Mouse (Mus musculus): Measurements from ENCODE around the gene Chpf.

The Chpf gene

DNA sequence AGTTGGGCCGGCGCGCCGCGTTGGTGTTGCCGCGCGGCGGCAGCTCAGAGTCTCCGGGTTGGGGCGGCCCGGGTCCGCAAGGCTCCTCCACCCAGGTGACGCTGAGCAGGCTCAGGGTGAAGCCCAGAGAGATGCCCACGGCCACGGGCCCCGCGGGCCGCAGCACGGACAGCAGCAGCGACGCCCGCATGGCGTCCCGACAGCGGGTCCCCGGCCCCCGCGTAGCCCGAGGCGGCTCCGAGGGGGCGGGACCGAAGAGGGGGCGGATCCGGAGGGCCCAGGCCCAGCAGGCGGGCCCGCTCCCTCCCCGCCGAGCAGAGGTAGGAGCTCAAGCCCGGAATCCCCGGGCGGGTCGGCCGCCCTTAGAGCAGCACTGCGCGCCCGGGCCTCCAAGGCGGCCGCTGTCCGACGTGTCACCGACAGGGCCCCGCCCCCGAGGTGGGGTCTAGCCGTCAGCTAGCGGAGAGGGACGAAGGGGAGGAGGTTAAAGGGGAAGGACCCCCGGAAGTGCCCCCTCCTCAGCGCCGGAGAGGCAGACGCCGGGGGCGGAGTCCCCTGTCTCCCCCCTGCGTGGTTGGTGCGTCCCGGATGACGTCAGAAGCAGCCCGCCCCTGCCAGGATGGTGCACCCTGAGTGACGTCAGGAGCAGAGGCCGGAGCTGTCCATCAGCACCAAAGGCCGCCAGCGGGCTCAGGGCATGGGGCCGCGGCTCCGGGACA, at the start of gene Chpf, which contains the start of gene Tmem198:
TSS of gene Chpf (minus strand) at position 392 of the 719 bp plus-strand sequence.
TSS of gene Tmem198 (plus strand) at position 617 of the 719 bp plus-strand sequence.
- peak; percentile 95 for DNase-seq (ENCODE audit: low spot score)

DNA sequence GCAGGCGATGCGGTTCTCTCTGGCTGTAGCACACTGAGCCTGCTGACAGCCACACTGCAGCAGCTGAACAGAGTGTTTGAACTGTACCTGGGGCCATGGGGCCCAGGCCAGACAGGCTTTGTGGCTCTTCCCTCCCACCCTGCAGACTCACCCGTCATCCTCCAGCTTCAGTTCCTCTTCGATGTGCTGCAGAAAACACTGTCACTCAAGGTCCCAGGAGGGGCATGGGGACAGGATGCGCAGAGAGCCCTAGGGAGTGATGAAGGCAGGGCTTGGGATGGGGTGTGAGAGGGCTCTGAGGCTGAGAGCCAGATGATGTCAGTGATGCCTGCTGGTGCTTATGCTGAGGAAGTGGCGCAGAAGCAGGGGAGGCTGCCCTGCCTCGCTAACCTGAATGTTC, 45.6 kb upstream of the Chpf start:
- no peak for DNase-seq (ENCODE audit: low spot score)

DNA sequence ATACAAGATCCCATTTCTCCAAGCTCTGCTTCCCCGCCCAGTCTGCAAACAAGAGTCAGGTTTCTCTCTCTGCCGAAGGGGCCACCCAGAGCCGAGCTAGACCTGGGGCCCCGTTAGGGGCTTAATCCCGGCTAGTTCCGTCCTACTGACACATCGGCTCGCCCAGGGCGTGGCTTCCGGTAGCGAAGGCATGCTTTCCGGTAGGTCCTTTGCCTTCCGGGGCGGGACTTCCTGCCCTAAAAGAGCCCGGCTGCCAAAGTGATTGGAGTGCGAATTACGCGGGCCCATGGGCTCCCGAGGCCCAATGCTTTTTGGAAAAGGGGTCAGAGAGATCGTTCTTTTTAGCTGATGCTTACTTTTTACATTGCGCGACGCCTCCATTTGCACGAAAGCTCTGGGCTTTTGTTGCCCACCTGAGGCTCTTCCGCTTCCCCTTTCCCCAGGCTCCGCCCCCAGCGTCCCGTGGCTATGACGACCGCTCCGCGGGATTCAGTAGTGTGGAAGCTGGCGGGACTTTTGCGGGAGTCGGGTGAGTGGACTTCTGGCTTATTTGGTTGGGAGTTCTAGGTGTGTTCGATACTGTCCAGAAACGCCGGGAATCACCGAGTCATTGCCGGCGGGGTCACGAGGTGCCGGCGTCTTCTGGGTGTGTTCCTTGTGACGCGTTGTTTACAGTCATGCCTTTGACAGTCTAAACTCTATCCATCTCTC, 42.4 kb upstream of the Chpf start, which contains the start of gene Stk11ip:
TSS of gene Stk11ip (plus strand) at position 209 of the 711 bp plus-strand sequence.
- DNase-seq (ENCODE audit: low spot score): peak; percentile 89

DNA sequence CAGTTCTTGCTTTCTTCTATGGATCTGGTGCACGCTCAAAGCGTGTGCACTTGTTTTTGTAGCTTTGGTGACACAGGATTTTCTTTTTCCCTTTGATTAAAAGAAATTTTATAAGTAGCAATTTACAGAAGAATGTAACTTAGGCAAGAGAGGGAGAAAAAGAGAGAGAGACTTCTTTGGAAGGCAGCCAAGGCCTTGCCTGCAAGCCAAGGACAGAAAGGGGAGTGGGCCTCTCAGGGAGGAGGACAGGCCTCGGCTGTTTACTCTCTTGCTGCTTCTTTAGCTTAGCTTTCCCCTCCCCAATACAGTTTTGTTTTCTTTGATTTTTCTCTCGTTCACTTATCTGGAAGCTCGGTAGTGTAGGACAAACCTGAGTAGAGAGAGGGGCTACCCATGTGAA, 40.5 kb upstream of the Chpf start:
- no peak for DNase-seq (ENCODE audit: low spot score)

DNA sequence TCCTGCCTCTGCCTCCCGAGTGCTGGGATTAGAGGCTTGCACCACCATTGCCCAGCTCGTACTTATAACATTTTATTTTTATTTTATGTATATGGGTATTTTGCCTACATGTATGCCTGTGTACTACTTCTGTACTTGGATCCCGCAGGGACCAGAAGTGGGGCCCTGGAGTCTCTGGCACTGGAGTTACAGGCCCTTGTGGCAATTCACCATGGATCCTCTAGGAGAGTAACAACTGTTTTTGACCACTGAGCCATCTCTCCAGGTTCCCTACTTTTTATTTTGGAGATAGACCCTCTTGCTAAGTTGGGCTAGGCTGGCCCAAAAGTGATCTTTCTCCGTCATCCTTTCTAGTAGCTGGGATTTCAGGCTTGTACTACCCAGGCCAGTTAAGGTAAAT, 39.3 kb upstream of the Chpf start:
- no peak for DNase-seq (ENCODE audit: low spot score)

DNA sequence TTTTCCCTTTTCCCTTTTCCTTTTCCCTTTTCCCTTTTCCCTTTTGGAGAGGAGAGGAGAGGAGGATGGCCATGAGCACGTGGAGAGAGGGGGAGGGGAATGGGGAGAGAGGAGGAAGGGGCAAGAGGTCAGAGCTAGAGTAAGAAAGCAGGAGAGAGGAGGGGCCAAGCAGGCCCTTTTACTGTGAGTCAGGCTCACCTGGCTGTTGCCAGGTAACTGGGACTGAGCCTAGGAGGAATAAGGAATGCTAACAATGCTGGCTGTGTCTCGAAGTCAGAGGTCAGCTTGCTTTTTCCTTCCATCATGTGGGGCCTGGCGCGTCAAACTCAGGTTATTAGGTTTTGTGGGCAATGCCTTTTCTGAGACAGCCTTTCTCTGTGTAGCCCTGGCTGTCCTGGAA, 38.9 kb upstream of the Chpf start:
- no peak for DNase-seq (ENCODE audit: low spot score)

DNA sequence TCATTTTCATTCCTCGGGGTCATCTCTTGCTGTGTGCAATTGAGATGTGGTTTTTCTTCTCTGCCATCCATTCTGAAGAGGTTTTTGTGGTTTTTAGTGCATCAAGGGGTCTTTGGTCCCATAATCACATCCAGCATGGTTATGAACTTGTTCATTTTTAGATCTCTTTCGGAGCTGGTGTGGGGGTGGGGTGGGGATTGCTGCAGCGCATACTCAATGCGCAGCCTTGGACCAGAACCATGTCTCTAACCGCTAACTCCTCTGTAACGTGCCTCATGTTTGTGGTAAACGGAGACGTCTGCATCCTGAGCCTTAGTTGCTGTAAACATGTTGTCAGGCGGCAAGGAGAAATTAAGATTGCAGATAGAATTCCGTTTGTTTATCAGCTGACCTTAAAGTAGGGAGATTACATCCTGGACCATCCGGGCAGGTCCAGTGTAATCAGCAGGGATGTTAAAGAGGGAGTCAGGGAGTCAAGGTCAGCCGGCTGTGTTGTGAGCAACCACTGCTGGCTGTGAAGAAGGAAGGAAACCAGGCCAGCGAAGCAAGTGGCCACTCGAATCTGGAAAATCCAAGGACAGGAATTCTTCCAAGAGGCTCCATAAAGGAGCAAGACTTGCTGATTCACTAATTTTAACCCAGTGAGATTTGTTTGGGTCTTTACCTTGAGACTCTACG, 37.7 kb upstream of the Chpf start:
- DNase-seq (ENCODE audit: low spot score): no peak

DNA sequence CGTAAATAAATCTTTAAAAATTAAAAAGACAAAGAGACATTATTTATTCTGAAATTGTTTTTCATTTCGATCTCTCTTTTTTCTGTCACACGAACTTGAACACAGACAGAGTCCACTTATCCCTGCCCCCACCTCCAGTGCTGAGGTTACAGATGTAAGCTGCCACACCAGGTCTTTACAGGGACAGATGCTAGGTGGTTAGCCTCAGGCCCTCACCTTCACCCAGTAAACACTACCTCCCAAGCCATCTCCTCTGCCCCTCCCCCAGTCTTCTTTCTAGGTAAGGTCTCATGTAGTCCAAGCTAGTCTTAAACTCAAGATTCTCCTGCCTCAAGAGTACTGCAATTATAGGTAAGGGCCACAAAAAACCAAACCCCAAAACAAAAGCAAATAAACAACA, 33.4 kb upstream of the Chpf start:
- DNase-seq (ENCODE audit: low spot score): no peak

DNA sequence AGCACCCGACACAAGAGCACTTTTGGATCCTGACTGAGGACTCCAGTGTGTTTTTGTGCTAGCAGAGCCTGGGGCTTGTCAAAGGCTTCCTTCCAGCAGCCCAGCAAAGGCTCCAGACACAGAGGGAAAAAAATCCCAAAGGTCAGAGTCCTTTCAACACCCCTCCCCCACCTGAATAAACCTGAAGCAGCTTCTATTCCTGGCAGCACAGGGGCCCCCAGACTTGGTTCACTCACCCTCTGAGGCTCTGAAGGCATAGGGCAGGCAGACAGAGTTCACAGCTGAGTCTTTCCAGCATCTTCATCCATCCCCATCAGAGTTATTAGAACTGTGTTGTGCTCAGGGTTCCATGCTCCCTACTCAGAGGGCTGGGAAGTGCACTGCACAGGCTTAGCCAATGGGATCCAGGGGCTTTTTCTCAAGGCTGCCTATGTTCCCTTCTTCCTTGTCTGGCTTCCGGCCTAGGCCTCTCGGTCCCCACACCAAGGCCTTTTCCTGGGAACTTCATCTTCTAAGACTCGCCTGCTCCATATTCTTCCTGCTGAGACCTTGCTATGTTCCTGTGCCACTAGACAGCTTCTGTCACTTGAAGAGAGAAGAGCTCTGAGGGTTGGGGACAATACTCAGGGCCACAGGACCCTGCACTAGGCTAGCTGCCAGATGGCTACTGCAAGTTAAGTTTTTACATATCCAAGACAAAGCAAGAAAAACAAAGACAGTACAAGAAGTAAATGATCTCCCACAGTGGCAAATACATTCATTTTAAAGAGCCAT, 32.5 kb upstream of the Chpf start:
- DNase-seq (ENCODE audit: low spot score): no peak

DNA sequence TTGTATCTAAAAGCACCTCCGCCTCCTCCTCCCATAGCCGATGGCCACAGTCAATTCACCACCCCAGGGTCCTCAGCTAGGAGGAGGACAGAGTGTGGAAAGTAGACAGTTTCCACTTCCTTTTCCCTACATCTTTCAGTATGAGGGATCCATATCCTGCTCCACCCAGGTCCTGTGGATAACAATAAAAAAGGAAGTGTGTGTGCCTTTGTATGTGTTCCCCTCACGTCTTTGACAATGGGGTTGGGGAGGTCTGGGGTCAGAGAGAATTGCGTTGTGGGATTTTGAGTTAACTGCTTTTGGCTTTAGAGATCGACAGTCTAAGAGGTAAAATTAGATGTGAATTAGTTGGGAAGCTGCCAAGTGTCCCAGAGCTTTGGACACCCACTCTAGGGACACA, 31.0 kb upstream of the Chpf start:
- DNase-seq (ENCODE audit: low spot score): no peak

DNA sequence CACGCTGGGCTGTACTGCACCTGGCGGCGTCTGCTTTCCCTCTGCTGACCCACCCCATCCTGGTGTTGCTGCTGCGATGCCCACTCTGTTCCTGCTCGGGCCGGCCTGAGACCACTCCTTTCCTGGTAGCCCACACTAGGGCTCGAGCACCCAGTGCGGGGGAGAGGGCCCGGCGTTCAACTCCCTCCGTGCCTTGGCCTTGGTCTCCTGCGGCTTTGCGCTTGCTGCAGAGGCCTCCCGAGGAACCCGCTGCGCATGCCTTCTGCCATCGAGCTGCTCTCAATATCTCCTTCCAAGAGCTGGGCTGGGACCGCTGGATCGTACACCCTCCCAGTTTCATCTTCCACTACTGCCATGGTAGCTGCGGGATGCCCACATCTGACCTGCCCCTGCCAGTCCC, 30.5 kb upstream of the Chpf start:
- no peak for DNase-seq (ENCODE audit: low spot score)

DNA sequence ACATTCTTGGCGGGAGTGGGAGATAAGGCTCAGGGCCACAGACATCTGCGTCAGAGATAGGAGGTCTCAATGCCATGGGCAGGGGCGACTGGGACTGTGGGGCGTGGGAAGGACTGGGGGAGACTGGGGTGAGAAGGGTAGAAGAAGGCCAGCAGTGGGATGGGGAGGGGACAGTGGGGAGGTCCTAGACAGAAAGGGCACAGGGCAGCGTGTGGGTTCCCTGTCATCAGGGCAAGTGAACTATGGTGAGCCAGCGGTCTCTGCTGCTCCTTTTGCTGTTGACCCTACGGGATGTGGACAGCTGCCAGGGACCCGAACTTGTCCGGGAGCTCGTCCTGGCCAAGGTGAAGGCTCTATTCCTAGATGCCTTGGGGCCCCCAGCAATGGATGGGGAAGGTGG, 27.9 kb upstream of the Chpf start, which contains the start of gene Inha:
TSS of gene Inha (plus strand) at position 72 of the 400 bp plus-strand sequence.
- DNase-seq (ENCODE audit: low spot score): no peak

DNA sequence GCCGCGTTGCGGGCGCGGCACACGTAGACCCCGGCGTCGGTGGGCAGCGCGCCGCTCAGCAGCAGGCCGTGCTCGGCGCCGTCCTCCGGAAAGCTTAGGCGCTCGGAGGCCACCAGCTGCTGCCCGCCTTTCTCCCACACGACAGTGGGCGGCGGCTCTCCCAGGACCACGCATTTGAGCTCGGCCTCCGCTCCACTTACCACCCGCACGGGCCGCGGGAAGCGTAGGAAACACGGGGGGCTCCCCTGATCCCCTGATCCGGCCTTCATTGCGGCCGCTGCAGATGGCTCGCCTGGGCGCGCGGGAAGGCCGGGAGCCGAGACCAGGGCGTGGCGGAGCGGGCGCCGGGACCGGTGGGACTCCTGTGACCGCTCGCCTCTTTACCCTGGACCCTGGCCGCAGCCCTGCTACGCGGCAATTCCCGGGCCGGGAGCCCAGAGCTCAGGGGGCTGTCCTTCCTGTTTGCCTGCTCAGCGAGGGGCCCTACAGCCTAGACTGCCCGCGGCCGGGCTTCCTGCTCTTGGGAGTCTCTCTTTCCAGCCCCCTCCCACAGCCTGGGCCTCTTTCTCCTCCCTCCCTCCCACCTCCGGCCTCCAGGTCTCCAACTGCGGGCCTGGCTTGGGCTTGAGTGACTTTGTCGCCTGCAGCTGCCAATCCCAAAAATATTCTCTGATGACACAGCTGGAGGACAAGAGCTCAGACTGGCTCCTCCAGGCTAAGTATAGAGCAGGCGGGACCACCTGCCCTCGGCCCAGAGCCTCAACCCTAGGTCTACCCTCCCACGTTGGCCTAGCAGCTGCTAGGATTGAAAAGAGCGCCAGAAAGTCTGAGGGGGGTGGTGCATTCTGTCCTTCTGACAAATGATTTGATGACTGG, 27.1 kb upstream of the Chpf start, which contains the start of gene Obsl1:
TSS of gene Obsl1 (minus strand) at position 497 of the 876 bp plus-strand sequence.
- no peak for DNase-seq (ENCODE audit: low spot score)

DNA sequence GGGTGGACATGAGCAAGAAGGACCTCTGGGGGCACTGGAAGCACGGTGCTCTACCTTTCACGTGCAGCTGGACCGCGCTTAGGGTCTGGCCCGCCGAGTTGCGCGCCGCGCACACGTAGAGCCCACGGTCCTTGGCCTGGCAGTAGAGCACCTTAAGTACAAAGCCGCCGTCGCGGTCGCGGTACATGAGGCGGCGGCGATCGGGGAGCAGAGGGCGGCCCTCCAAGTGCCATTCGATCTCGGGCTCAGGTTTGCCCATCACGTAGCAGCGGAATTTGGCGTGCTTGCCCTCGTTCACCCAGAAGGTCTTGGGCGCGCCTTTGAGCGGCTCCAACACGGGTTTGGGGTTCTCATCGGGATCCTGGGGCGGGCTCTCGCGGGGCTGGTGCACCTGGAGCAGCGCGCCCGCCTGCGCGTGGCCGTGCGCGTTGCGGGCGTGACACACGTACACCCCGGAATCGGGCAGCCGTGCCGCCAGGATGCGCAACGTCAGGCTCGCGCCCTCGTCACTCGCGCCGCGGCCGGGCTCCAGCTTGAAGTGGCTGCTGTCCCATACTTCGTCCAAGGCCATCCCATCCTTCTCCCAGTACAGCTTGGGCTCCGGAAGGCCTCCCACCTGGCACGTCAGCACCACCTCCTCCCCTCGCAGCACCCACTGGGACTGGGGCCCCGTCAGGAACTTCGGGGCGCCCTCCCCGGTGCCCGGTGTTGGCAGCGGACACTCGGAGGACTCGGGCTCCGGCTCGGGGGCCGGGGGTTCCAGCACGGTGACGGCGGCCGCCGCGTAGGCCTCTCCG, 26.2 kb upstream of the Chpf start:
- DNase-seq (ENCODE audit: low spot score): peak; percentile 79

DNA sequence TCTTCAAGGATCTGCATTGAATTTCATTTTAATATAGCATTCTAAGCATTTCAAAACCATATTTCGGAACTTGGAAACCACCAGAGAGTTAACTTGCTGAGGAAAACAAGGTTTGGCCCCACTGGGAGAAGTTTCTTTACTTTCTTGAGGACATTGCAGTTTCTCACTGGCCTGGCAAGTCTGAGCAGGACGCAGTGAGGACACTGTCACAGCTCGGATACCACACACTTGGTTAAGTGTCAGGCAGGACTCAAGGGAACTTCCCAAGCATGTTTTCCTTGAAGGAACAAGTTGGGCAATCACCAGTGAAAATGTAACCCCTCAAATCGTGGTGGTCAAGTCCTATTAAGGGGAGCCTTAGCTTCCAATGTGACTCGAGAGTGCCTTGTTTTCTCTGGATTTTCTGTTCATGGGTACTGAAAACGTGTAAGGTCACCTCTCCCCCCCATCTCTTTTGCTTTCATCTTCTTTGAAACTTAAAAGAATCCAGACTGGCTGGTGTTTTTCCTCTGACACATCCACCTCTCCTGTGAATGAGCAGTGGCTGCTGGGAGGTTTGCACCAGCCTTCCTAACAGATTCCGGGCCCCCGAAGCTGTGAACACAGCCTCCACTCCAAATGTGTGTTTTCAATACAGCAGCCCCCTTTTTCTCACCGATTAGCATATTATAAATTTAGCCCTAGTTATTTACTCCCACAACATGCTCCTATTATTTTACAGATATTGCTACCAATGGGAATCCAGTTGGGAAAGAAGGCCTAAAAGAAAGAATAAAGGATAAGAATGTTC, 25.3 kb upstream of the Chpf start:
- no peak for DNase-seq (ENCODE audit: low spot score)

DNA sequence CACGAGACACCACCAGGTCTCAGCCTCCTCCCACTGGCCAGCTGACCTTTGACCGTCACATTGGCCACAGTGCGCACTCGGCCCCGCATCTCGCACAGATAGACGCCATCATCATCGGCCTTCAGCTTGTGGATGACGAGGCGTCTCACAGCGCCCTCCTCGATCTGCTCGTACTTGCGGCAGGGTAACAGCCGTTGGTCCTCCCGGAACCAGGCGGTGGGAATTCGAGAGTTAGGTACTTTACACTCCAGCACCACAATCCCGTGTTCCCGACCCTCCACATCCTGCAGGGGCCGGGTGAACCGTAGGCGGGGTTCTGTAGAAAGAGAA, 24.5 kb upstream of the Chpf start:
- DNase-seq (ENCODE audit: low spot score): no peak

DNA sequence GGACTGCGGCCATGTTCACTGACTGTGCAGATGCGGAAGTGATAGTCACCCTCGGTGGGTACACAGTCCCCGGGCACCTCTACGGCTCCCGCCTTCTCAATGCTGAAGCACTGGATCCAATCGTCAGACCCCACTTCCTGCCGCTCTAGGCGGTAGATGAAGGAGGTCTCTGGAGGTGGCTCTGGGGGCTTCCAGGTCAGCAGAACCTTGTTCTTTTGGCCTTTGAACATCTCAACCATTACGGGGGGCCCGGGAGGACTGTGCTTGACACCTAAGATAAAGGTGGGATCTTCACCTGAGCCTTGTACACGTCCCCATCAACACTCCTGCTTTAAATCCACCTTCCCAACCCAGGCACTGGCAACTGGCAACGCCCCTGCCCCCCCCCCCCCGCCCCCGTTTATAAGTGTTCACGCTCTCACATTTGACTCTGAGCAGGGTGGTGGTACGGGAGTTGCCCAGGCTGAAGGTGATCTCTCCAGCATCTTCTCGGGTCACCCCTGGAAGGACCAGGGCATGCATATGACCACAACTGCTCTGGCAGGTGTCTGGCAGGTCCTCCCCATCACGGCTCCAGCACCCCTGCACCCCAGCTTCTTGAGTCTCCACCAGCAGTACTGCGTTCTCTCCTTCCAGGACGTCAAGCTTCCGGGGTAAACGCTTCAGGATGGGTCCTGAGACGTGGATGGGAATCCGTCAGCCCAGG, 24.0 kb upstream of the Chpf start:
- DNase-seq (ENCODE audit: low spot score): no peak

DNA sequence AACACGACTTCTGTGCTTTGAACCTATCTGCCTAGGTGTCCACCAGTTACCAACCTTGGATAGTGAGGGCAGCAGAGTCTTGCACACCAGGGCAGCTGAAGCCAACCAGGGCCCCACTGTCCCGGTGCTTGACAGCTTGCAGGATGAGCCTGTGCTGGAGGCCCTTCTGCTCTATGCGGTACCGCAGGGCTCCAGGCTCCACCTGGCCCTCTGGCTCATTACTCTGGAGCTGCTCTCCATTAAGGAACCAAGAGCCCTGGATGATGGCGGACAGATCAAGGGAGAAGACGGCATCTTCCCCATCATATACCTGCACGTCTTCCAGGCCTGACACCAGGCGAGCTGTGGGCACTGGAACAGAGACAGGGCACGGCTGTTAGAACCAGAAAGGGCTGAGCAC, 22.8 kb upstream of the Chpf start:
- no peak for DNase-seq (ENCODE audit: low spot score)

DNA sequence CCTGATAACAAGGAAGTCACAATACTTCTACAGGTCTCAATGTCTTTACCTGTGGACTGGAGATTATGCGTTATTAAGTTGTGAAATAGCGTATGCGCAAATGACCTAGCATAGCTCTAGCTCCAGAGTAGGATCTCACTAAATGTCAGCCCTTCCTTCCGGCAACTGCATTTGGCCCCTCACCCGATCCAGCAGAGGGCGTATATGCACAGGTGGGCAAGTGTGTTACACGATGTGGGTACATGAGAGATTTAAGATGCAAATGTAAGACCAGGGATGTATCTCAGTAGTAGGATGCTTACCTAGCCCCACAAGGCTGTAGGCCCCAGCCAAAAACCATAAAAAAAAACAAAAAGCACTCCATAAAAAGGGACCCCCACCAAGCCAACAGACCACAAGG, 20.3 kb upstream of the Chpf start:
- DNase-seq (ENCODE audit: low spot score): no peak
